Mouse (Mus musculus) adrenal gland, postnatal 14 days (tissue): ENCODE measurements at regions not wholly inside any gene's neighbourhood (a gene's known extent, or its start where the extent isn't known, plus 50 kb on each side); places are given as distances from the start of the nearest gene placed in this dataset.

Experiments
- DNase-seq: peaks from one replicate; pipeline ENCODE4 v3.0.0; 2021; ENCODE audit warnings: mixed read lengths
- microRNA-seq, 2 experiments: library from miRNA; unstranded; fragments of <30 nt; microRNA quantifications; one replicate each; pipeline ENCODE4 v1.2.0; 2021

GRCm38 (mm10) chr7:115382876-115383275 lies 639.4 kb downstream of the Insc start:
- DNase-seq = no peak

- no peak for DNase-seq
These were observed 645.4 kb downstream of the Insc start for GRCm38 (mm10) chr7:115388874-115389273.

- DNase-seq = no peak
These were observed 646.1 kb downstream of the Sox6 start for GRCm38 (mm10) chr7:115392520-115392919.

- no peak for DNase-seq
These were observed 640.4 kb downstream of the Sox6 start for GRCm38 (mm10) chr7:115398202-115398601.

GRCm38 (mm10) chr7:115399461-115399860 lies 639.1 kb downstream of the Sox6 start:
- no peak for DNase-seq

- no peak for DNase-seq
These were observed 630.7 kb downstream of the Sox6 start for GRCm38 (mm10) chr7:115407889-115408288.

GRCm38 (mm10) chr7:115408915-115409314 lies 629.7 kb downstream of the Sox6 start:
- no peak for DNase-seq

- DNase-seq = no peak
These were observed 627.9 kb downstream of the Sox6 start for GRCm38 (mm10) chr7:115410501-115411230.

- peak; percentile 16 for DNase-seq
These were observed 627.1 kb downstream of the Sox6 start for GRCm38 (mm10) chr7:115411456-115411855.

- DNase-seq = no peak
These were observed 623.4 kb downstream of the Sox6 start for GRCm38 (mm10) chr7:115415147-115415561.

Small RNA genes in the stretch of these regions (microRNA-seq; reads per million reads assigned to microRNA genes)
- 0 reads per million in 2 experiments for gene Gm27684
